Mouse (Mus musculus) CH12.LX (cell line): ENCODE results near the gene Ak8. TPM values are rescaled to one million over a fixed set of nuclear protein-coding genes. Genes with fewer than 3 reads are reported as not detected.
A peak's percentile ranks its signal among the peaks of the same experiment; 100 is the strongest.

Experiments used
- DNase-seq: peaks from one replicate; pipeline ENCODE4 v3.0.0-alpha.2; 2013; ENCODE audit errors: extremely low read depth
- H3K27ac ChIP-seq: 2 replicates; pipeline ENCODE4 v1.5.1; 2012; ENCODE audit warnings: low read depth, mild to moderate bottlenecking, control low read depth, moderate library complexity; ENCODE audit not compliant: insufficient read depth
- H3K27me3 ChIP-seq: replicated peaks from 2 replicates; pipeline ENCODE3; 2012; ENCODE audit warnings: inconsistent platforms
- H3K36me3 ChIP-seq, 2 experiments: replicated peaks in 1 of 2; 2 replicates each; pipeline versions ENCODE3 to v1.6.1; 2012; ENCODE audit warnings: inconsistent platforms in 1 of 2, low read length in 1 of 2, mild to moderate bottlenecking in 1 of 2, mixed read lengths in 1 of 2, moderate library complexity in 1 of 2; ENCODE audit not compliant: control insufficient read depth in 1 of 2, insufficient read depth in 1 of 2
- H3K4me1 ChIP-seq, 2 experiments: 2 replicates each; pipeline ENCODE4 v1.6.1; 2012; ENCODE audit warnings: inconsistent platforms in 1 of 2, moderate library complexity in 1 of 2; ENCODE audit not compliant: insufficient read depth in 2 of 2, control insufficient read depth in 1 of 2
- H3K4me2 ChIP-seq: 2 replicates; pipeline ENCODE4 v1.6.1; 2012; ENCODE audit warnings: low read depth, mild to moderate bottlenecking, control low read depth; ENCODE audit not compliant: poor library complexity, insufficient read depth, severe bottlenecking
- H3K4me3 ChIP-seq, 3 experiments: fragments of 150-350 bp in 1 of 3; sonication (generic) in 1 of 3; replicated peaks in 1 of 3; 2 replicates each; pipeline versions ENCODE3 to v1.5.1; 2011 to 2012; ENCODE audit warnings: low read depth in 2 of 3, low read length in 2 of 3, mild to moderate bottlenecking in 2 of 3, moderate library complexity in 2 of 3, control low read depth in 1 of 3, improper control_type of control experiment in 1 of 3, inconsistent platforms in 1 of 3, mixed read lengths in 1 of 3; ENCODE audit not compliant: poor library complexity in 1 of 3
- H3K79me2 ChIP-seq: replicated peaks from 2 replicates; pipeline ENCODE4 v1.6.1; 2012; ENCODE audit warnings: mild to moderate bottlenecking, moderate library complexity; ENCODE audit not compliant: control insufficient read depth, poor library complexity, insufficient read depth, severe bottlenecking; ENCODE audit errors: extremely low read depth
- H3K9ac ChIP-seq: 2 replicates; pipeline ENCODE4 v1.6.1; 2012; ENCODE audit warnings: low read depth, mild to moderate bottlenecking, control low read depth, moderate library complexity; ENCODE audit not compliant: insufficient read depth
- H3K9me3 ChIP-seq: replicated peaks from 2 replicates; pipeline ENCODE3; 2012; ENCODE audit warnings: low read length, inconsistent platforms, mixed read lengths
- BHLHE40 ChIP-seq: IDR thresholded peaks from 2 replicates; pipeline ENCODE4 v1.6.1; 2011; ENCODE audit warnings: mild to moderate bottlenecking, low read depth, low read length, improper control_type of control experiment
- CHD1 ChIP-seq: IDR thresholded peaks from 2 replicates; pipeline ENCODE4 v1.6.1; 2012; ENCODE audit warnings: low read depth, low read length, improper control_type of control experiment, inconsistent platforms
- CHD2 ChIP-seq: IDR thresholded peaks from 2 replicates; pipeline ENCODE4 v1.6.1; 2011; ENCODE audit warnings: low read length, improper control_type of control experiment
- CTCF ChIP-seq, 2 experiments: IDR thresholded peaks in 1 of 2; conservative IDR thresholded peaks in 1 of 2; 2 replicates each; pipeline ENCODE4 v1.5.1; 2011 to 2012; ENCODE audit warnings: low read depth in 2 of 2, low read length in 2 of 2, improper control_type of control experiment in 1 of 2, inconsistent platforms in 1 of 2, mild to moderate bottlenecking in 1 of 2, moderate library complexity in 1 of 2
- E2F4 ChIP-seq: IDR thresholded peaks from 2 replicates; pipeline ENCODE4 v1.6.1; 2011; ENCODE audit warnings: low read depth, low read length, improper control_type of control experiment; ENCODE audit not compliant: insufficient replicate concordance
- ELF1 ChIP-seq: IDR thresholded peaks from 2 replicates; pipeline ENCODE4 v1.6.1; 2014; ENCODE audit warnings: low read depth, mild to moderate bottlenecking, inconsistent platforms, low read length, improper control_type of control experiment
- EP300 ChIP-seq: IDR thresholded peaks from 2 replicates; pipeline ENCODE4 v1.6.1; 2011; ENCODE audit warnings: low read length, improper control_type of control experiment
- ETS1 ChIP-seq: conservative IDR thresholded peaks from 2 replicates; pipeline ENCODE4 v1.6.1; 2012; ENCODE audit warnings: low read depth, mild to moderate bottlenecking, inconsistent platforms, low read length, improper control_type of control experiment, moderate library complexity
- GABPA ChIP-seq: IDR thresholded peaks from 2 replicates; pipeline ENCODE4 v1.6.1; 2012; ENCODE audit warnings: low read depth, low read length, improper control_type of control experiment, inconsistent platforms; ENCODE audit not compliant: insufficient replicate concordance
- HCFC1 ChIP-seq: IDR thresholded peaks from 2 replicates; pipeline ENCODE4 v1.6.1; 2012; ENCODE audit warnings: low read depth, mild to moderate bottlenecking, inconsistent platforms, low read length, improper control_type of control experiment
- IRF4 ChIP-seq: IDR thresholded peaks from 2 replicates; pipeline ENCODE4 v1.6.1; 2014; ENCODE audit warnings: low read depth, mild to moderate bottlenecking, inconsistent platforms, low read length, improper control_type of control experiment
- JUN ChIP-seq: IDR thresholded peaks from 2 replicates; pipeline ENCODE4 v1.6.1; 2011; ENCODE audit warnings: low read depth, mild to moderate bottlenecking, low read length, improper control_type of control experiment, moderate library complexity; ENCODE audit not compliant: insufficient read depth
- JUND ChIP-seq: conservative IDR thresholded peaks from 2 replicates; pipeline ENCODE4 v1.6.1; 2011; ENCODE audit warnings: low read depth, low read length, improper control_type of control experiment
- KAT2A ChIP-seq: IDR thresholded peaks from 2 replicates; pipeline ENCODE4 v1.6.1; 2012; ENCODE audit warnings: low read length, improper control_type of control experiment, inconsistent platforms; ENCODE audit not compliant: insufficient replicate concordance
- MAFK ChIP-seq: IDR thresholded peaks from 2 replicates; pipeline ENCODE4 v1.6.1; 2011; ENCODE audit warnings: low read length, improper control_type of control experiment; ENCODE audit not compliant: insufficient replicate concordance
- MAX ChIP-seq: IDR thresholded peaks from 2 replicates; pipeline ENCODE4 v1.6.1; 2011; ENCODE audit warnings: low read length, improper control_type of control experiment
- MAZ ChIP-seq: IDR thresholded peaks from 2 replicates; pipeline ENCODE4 v1.6.1; 2012; ENCODE audit warnings: low read depth, mild to moderate bottlenecking, inconsistent platforms, low read length, improper control_type of control experiment, moderate library complexity
- MEF2A ChIP-seq: IDR thresholded peaks from 2 replicates; pipeline ENCODE4 v1.6.1; 2014; ENCODE audit warnings: low read depth, mild to moderate bottlenecking, inconsistent platforms, low read length, improper control_type of control experiment, borderline replicate concordance
- MXI1 ChIP-seq: IDR thresholded peaks from 2 replicates; pipeline ENCODE4 v1.6.1; 2011; ENCODE audit warnings: mild to moderate bottlenecking, low read depth, low read length, improper control_type of control experiment
- MYC ChIP-seq: IDR thresholded peaks from 2 replicates; pipeline ENCODE4 v1.6.1; 2011; ENCODE audit warnings: low read depth, mild to moderate bottlenecking, improper control_type of control experiment, low read length
- NELFE ChIP-seq: IDR thresholded peaks from 2 replicates; pipeline ENCODE4 v1.6.1; 2011; ENCODE audit warnings: low read depth, low read length, improper control_type of control experiment
- NRF1 ChIP-seq: IDR thresholded peaks from 2 replicates; pipeline ENCODE4 v1.6.1; 2014; ENCODE audit warnings: low read depth, mild to moderate bottlenecking, inconsistent platforms, low read length, improper control_type of control experiment, moderate library complexity
- PAX5 ChIP-seq: IDR thresholded peaks from 2 replicates; pipeline ENCODE4 v1.6.1; 2012; ENCODE audit warnings: low read length, inconsistent platforms, mixed read lengths
- POLR2A ChIP-seq: IDR thresholded peaks from 2 replicates; pipeline ENCODE4 v1.6.1; 2011; ENCODE audit warnings: low read depth, mild to moderate bottlenecking, improper control_type of control experiment, low read length
- POLR2AphosphoS2 ChIP-seq: IDR thresholded peaks from 2 replicates; pipeline ENCODE4 v1.6.1; 2011; ENCODE audit warnings: low read depth, low read length, improper control_type of control experiment
- RAD21 ChIP-seq: IDR thresholded peaks from 2 replicates; pipeline ENCODE4 v1.6.1; 2011; ENCODE audit warnings: low read depth, mild to moderate bottlenecking, low read length, improper control_type of control experiment, moderate library complexity
- RCOR1 ChIP-seq: conservative IDR thresholded peaks from 2 replicates; pipeline ENCODE4 v1.6.1; 2012; ENCODE audit warnings: low read depth, mild to moderate bottlenecking, inconsistent platforms, low read length, improper control_type of control experiment
- SIN3A ChIP-seq: IDR thresholded peaks from 2 replicates; pipeline ENCODE4 v1.6.1; 2012; ENCODE audit warnings: low read length, improper control_type of control experiment, inconsistent platforms
- SMC3 ChIP-seq: IDR thresholded peaks from 2 replicates; pipeline ENCODE4 v1.6.1; 2011; ENCODE audit warnings: low read depth, low read length, improper control_type of control experiment
- TBP ChIP-seq: conservative IDR thresholded peaks from 2 replicates; pipeline ENCODE4 v1.6.1; 2011; ENCODE audit warnings: low read depth, low read length, improper control_type of control experiment
- TCF12 ChIP-seq: IDR thresholded peaks from 2 replicates; pipeline ENCODE4 v1.6.1; 2014; ENCODE audit warnings: low read depth, mild to moderate bottlenecking, inconsistent platforms, low read length, improper control_type of control experiment
- UBTF ChIP-seq: IDR thresholded peaks from 2 replicates; pipeline ENCODE4 v1.6.1; 2012; ENCODE audit warnings: low read depth, mild to moderate bottlenecking, inconsistent platforms, low read length, improper control_type of control experiment, moderate library complexity
- USF1 ChIP-seq: IDR thresholded peaks from 2 replicates; pipeline ENCODE4 v1.6.1; 2014; ENCODE audit warnings: low read depth, mild to moderate bottlenecking, inconsistent platforms, low read length, improper control_type of control experiment
- USF2 ChIP-seq: conservative IDR thresholded peaks from 2 replicates; pipeline ENCODE4 v1.6.1; 2011; ENCODE audit warnings: low read depth, low read length, improper control_type of control experiment
- ZC3H11A ChIP-seq: IDR thresholded peaks from 2 replicates; pipeline ENCODE4 v1.6.1; 2012; ENCODE audit warnings: low read depth, mild to moderate bottlenecking, inconsistent platforms, low read length, improper control_type of control experiment
- ZKSCAN1 ChIP-seq: IDR thresholded peaks from 2 replicates; pipeline ENCODE4 v1.6.1; 2012; ENCODE audit warnings: low read depth, inconsistent platforms, low read length, improper control_type of control experiment, borderline replicate concordance
- ZMIZ1 ChIP-seq: IDR thresholded peaks from 2 replicates; pipeline ENCODE4 v1.6.1; 2012; ENCODE audit warnings: low read depth, mild to moderate bottlenecking, inconsistent platforms, low read length, improper control_type of control experiment
- ZNF384 ChIP-seq: IDR thresholded peaks from 2 replicates; pipeline ENCODE4 v1.6.1; 2012; ENCODE audit warnings: low read depth, low read length, improper control_type of control experiment, inconsistent platforms
- dilution Hi-C: fragments of 300-500 bp; cut with MboI; formaldehyde crosslinking; loops from 2 replicates; pipeline ENCODE4 v1.14.3; 2020; ENCODE audit warnings: low sequenced_read_pairs; ENCODE audit not compliant: extremely low pct_unique_long_range_greater_than_20kb, extremely low pct_ligation_motif_present
- in situ Hi-C: fragments of 300-500 bp; cut with MboI; formaldehyde crosslinking; loops from 3 replicates; pipeline ENCODE4 v1.14.3; 2019; ENCODE audit warnings: low sequenced_read_pairs, low pct_ligation_motif_present, low pct_unique_long_range_greater_than_20kb, mixed read lengths
- polyA plus RNA-seq: library from polyadenylated mRNA; unstranded; fragments of >175 nt; gene quantifications from 2 replicates; pipeline ENCODE4 v1.2.1, GENCODE M21; 2012; ENCODE audit warnings: low read depth; ENCODE audit not compliant: insufficient read length
- total RNA-seq, 2 experiments: library from RNA; depleted of rRNA; stranded (reverse); fragments of 300-350 nt in 1 of 2; fragments of >200 nt in 1 of 2; gene quantifications; 2 replicates each; pipeline ENCODE4 v1.2.3; 2012 to 2014

Gene Ak8
- total and polyA plus RNA-seq, 3 experiments: 0.55 to 4.9 (median 1.1) TPM

GRCm38 (mm10) chr2:28840222-28840951, 140.4 kb downstream of the Ak8 start, which contains the start of the genes Gtf3c4 and Ddx31:
Gtf3c4 (minus strand) TSS chr2:28840360.
Ddx31 (plus strand) TSS chr2:28840406.
- peak within 1 kb of the TSS; percentile 66 for H3K27ac ChIP-seq
- TF ChIP-seq MEF2A (peak; percentile 20; the same call in 1 of the 2 replicates), TBP (peak; percentile 58; the same call in 1 of the 2 replicates), KAT2A (peak; percentile 77; the same call in 1 of the 2 replicates), ZKSCAN1 (no peak), POLR2A (peak; percentile 82), MAZ (no peak), MAX (peak; percentile 99), IRF4 (peak; percentile 82), POLR2AphosphoS2 (no peak), NRF1 (no peak; the same call in 1 of the 2 replicates), MAFK (no peak), PAX5 (no peak), RAD21 (no peak), BHLHE40 (peak; percentile 93), CHD1 (no peak), USF1 (no peak), ZNF384 (no peak), USF2 (no peak), SMC3 (no peak), RCOR1 (no peak), CHD2 (no peak; the same call in 1 of the 2 replicates), MYC (peak; percentile 95), ZC3H11A (no peak), TCF12 (peak; percentile 43), CTCF (conservative IDR thresholded peaks at IDR 0.05 in 1 of 2, IDR thresholded peaks at IDR 0.05 in 1 of 2; ENCODE audit: low read depth in 2 of 2, low read length in 2 of 2) (peak in 1 of 2 experiments; percentile 20; a peak in 1 of 4 replicates), SIN3A (peak; percentile 90), ZMIZ1 (no peak; the same call in 1 of the 2 replicates), ETS1 (no peak), EP300 (no peak), GABPA (no peak; the same call in 1 of the 2 replicates), MXI1 (peak; percentile 100), NELFE (peak; percentile 78), E2F4 (no peak), HCFC1 (peak; percentile 88), UBTF (no peak; the same call in 1 of the 2 replicates), JUND (no peak), ELF1 (peak; percentile 97), JUN (no peak)
- TF ChIP-seq, all 38 proteins: peak for 15
- peaks cover 65% of the 10 kb centered on the region for H3K79me2 ChIP-seq
- peaks cover 4 to 65% of the 10 kb centered on the region in 2 experiments; a peak in 3 of 4 replicates for H3K4me1 ChIP-seq
- no peaks in the 10 kb centered on the region for H3K27me3 ChIP-seq
- dilution Hi-C loops: no loop called here
- DNase-seq: peak; percentile 91
- peak within 1 kb of the TSS; percentile 72 for H3K9ac ChIP-seq
- peaks cover 9 to 43% of the 10 kb centered on the region in 2 experiments for H3K36me3 ChIP-seq
- peak within 1 kb of the TSS; percentile 74 to 99 (median 79) for H3K4me3 ChIP-seq
- H3K4me2 ChIP-seq: peak within 1 kb of the TSS; percentile 89
- no peaks in the 10 kb centered on the region for H3K9me3 ChIP-seq
- in situ Hi-C loops: no loop called here
